Comparison of ENCODE assay signal across 29 mouse cellular contexts in the genomic region with DNA sequence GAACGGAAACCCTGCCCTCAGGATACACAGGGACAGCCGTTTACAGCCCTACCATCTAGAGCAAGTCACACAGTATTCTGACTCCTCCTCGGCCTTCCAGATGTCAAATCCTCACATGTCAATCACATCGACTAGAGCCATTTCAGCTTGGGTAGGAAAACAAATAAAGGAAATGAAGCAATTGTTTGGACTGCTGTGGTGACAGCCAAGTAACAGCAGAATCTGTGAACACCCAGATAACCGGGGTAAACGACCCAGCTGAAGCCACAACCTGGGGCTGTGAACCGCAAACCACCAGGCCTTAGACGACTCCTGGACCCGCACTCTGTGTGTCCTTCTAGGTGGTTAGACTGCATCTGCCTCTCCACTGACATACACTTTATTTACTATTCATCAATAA. TPM values are rescaled to one million over a fixed set of nuclear protein-coding genes. Genes with fewer than 3 reads are reported as not detected.
DNase-seq lines count a peak whose midpoint lies in the region; ATAC-seq and TF ChIP-seq lines count a peak whose summit lies in the region.
"Had no signal": no experiment of that assay in that cellular context is flagged by ENCODE, and none has a peak within 500 bp of the region (broad histone marks: within the 10 kb centered on the region; RNA-seq: fewer than 3 reads in every experiment).

No protein-coding gene starts in this region.

- TF ChIP-seq EP300 in liver, postnatal 0 days (IDR thresholded peaks at IDR 0.05; ENCODE audit: low read depth) = 0 out of 2 replicates have a peak, but pooled peaks have one; percentile 4

- ATAC-seq in liver, embryonic 11.5 days (replicated peaks; ENCODE audit: low FRiP score) = no peak; the same call in 1 of the 2 replicates
- ATAC-seq in liver, embryonic 16.5 days (ENCODE audit: low read depth) = peak; percentile 71
- peak; percentile 76 for ATAC-seq in liver, postnatal 0 days
- ATAC-seq: activated CD4-positive, CD25-positive, alpha-beta regulatory T cell, adult 4 months; CD4-positive, CD25-positive, alpha-beta regulatory T cell, adult 4 months; forebrain, embryonic 14.5 days; forebrain, embryonic 16.5 days; Patski had no signal

- DNase-seq in liver, adult 2 months (ENCODE audit: extremely low read depth, low read depth, low spot score) = peak; percentile 97
- no peak for DNase-seq in liver, embryonic 11.5 days (ENCODE audit: low spot score)
- DNase-seq in liver = no peak
- DNase-seq in liver, postnatal 0 days = peak; percentile 23
- no peak for DNase-seq in adrenal gland, adult 8-10 months
- DNase-seq in layer of hippocampus, adult 9-11 months = no peak
- DNase-seq: adrenal gland, postnatal 10 days; adrenal gland, postnatal 25 days; B cell, adult 2 months; cerebellum, adult 11 months; cerebellum, adult 18-20 months; cerebellum, adult 8-10 months; cerebellum, adult 9-11 months; cerebellum, postnatal 14 days; cerebellum, postnatal 36 days; embryo, embryonic 11 days had no signal

- H3K4me2 ChIP-seq in liver, embryonic 11.5 days = no peak overlapping the region
- no peak overlapping the region for H3K4me2 ChIP-seq in liver, embryonic 16.5 days (ENCODE audit: low read depth, low read length)
- no peak overlapping the region for H3K4me2 ChIP-seq in liver, postnatal 0 days (ENCODE audit: low read depth, low read length)
- H3K4me2 ChIP-seq: embryonic facial prominence, embryonic 13.5 days; embryonic facial prominence, embryonic 15.5 days; forebrain, embryonic 12.5 days had no signal

- H3K4me3 ChIP-seq in liver, adult 2 months (ENCODE audit: insufficient read depth, low read depth, low read length) = no peak overlapping the region
- no peak overlapping the region for H3K4me3 ChIP-seq in liver, embryonic 11.5 days (ENCODE audit: low read depth, low read length)
- no peak overlapping the region for H3K4me3 ChIP-seq in liver, embryonic 16.5 days (ENCODE audit: low read depth, low read length)
- no peak overlapping the region for H3K4me3 ChIP-seq in liver, postnatal 0 days (ENCODE audit: low read depth, low read length)
- H3K4me3 ChIP-seq: embryonic facial prominence, embryonic 13.5 days; embryonic facial prominence, embryonic 15.5 days; erythroblast, embryonic 14.5 days; forebrain, embryonic 10.5 days; forebrain, embryonic 12.5 days had no signal

- no peaks in the 10 kb centered on the region for H3K27me3 ChIP-seq in liver, adult 2 months (ENCODE audit: control insufficient read depth, insufficient read depth, low read length)
- no peaks in the 10 kb centered on the region for H3K27me3 ChIP-seq in liver, embryonic 11.5 days (replicated peaks; ENCODE audit: control insufficient read depth, insufficient read depth, low read length)
- H3K27me3 ChIP-seq in liver, embryonic 16.5 days (ENCODE audit: control insufficient read depth, insufficient read depth, low read depth, low read length) = no peaks in the 10 kb centered on the region
- H3K27me3 ChIP-seq in liver, postnatal 0 days (ENCODE audit: insufficient read depth, low read length) = no peaks in the 10 kb centered on the region
- H3K27me3 ChIP-seq: CH12.LX; embryonic facial prominence, embryonic 13.5 days; embryonic facial prominence, embryonic 15.5 days; Patski had no signal

- H3K9me3 ChIP-seq in liver, embryonic 11.5 days (ENCODE audit: control insufficient read depth, low read length) = no peaks in the 10 kb centered on the region
- no peaks in the 10 kb centered on the region for H3K9me3 ChIP-seq in liver, embryonic 16.5 days (replicated peaks; ENCODE audit: control insufficient read depth, low read length)
- H3K9me3 ChIP-seq in liver, postnatal 0 days (ENCODE audit: low read length) = no peaks in the 10 kb centered on the region
- H3K9me3 ChIP-seq: embryonic facial prominence, embryonic 13.5 days; embryonic facial prominence, embryonic 15.5 days; forebrain, embryonic 10.5 days; forebrain, embryonic 12.5 days; G1E had no signal

- H3K27ac ChIP-seq in liver, adult 2 months (replicated peaks; ENCODE audit: insufficient read depth, low read depth, low read length) = peak overlapping the region; percentile 68
- no peak overlapping the region for H3K27ac ChIP-seq in liver, embryonic 11.5 days (ENCODE audit: low read depth, low read length)
- no peak overlapping the region for H3K27ac ChIP-seq in liver, embryonic 16.5 days (ENCODE audit: low read length)
- H3K27ac ChIP-seq in liver, postnatal 0 days (ENCODE audit: low read depth) = no peak overlapping the region
- H3K27ac ChIP-seq: embryonic facial prominence, embryonic 13.5 days; embryonic facial prominence, embryonic 15.5 days; forebrain, embryonic 10.5 days; forebrain, embryonic 12.5 days had no signal

- TF ChIP-seq CTCF in liver, adult 2 months (IDR thresholded peaks at IDR 0.05; ENCODE audit: low read depth, low read length) = no peak
- TF ChIP-seq CTCF in liver, postnatal 0 days (IDR thresholded peaks at IDR 0.05; ENCODE audit: low read depth) = no peak

- H3K36me3 ChIP-seq in liver, adult 2 months (ENCODE audit: control insufficient read depth, insufficient read depth, low read length) = no peaks in the 10 kb centered on the region
- no peaks in the 10 kb centered on the region for H3K36me3 ChIP-seq in liver, embryonic 11.5 days (ENCODE audit: control insufficient read depth, insufficient read depth, low read length)
- no peaks in the 10 kb centered on the region for H3K36me3 ChIP-seq in liver, embryonic 16.5 days (ENCODE audit: control insufficient read depth, insufficient read depth)
- no peaks in the 10 kb centered on the region for H3K36me3 ChIP-seq in liver, postnatal 0 days (replicated peaks; ENCODE audit: insufficient read depth, low read length)
- H3K36me3 ChIP-seq: embryonic facial prominence, embryonic 13.5 days; embryonic facial prominence, embryonic 15.5 days; forebrain, embryonic 10.5 days; forebrain, embryonic 12.5 days had no signal

- TF ChIP-seq POLR2A in liver, adult 2 months (IDR thresholded peaks at IDR 0.05; ENCODE audit: extremely low read depth, insufficient read depth, low read length) = no peak

- WGBS in liver, adult 2 months = 20% methylated on average over 9 of the region's 9 CpGs
- WGBS in liver, embryonic 11.5 days = 49% methylated on average over 9 of the region's 9 CpGs
- 24% methylated on average over 9 of the region's 9 CpGs for WGBS in liver, embryonic 16.5 days (ENCODE audit: insufficient replicate concordance)
- WGBS in liver, postnatal 0 days (ENCODE audit: insufficient replicate concordance) = 35% methylated on average over 9 of the region's 9 CpGs

- H3K9ac ChIP-seq in liver, adult 2 months (ENCODE audit: low read depth, low read length) = no peak overlapping the region
- no peak overlapping the region for H3K9ac ChIP-seq in liver, embryonic 11.5 days (ENCODE audit: low read depth, low read length)
- H3K9ac ChIP-seq in liver, embryonic 16.5 days (ENCODE audit: low read depth, low read length) = no peak overlapping the region
- no peak overlapping the region for H3K9ac ChIP-seq in liver, postnatal 0 days (replicated peaks)
- H3K9ac ChIP-seq: embryonic facial prominence, embryonic 13.5 days; embryonic facial prominence, embryonic 15.5 days had no signal

- no peaks in the 10 kb centered on the region; the same call in 1 of the 2 replicates for H3K79me2 ChIP-seq in liver, adult 2 months (ENCODE audit: control insufficient read depth, insufficient read depth, low read length)

- peaks cover 11% of the 10 kb centered on the region; the same call in 1 of the 2 replicates for H3K4me1 ChIP-seq in liver, adult 2 months (ENCODE audit: control insufficient read depth, insufficient read depth, low read length)
- no peaks in the 10 kb centered on the region for H3K4me1 ChIP-seq in liver, embryonic 11.5 days (replicated peaks; ENCODE audit: control insufficient read depth, insufficient read depth, low read length)
- H3K4me1 ChIP-seq in liver, embryonic 16.5 days (ENCODE audit: control insufficient read depth, low read depth, low read length) = no peaks in the 10 kb centered on the region
- H3K4me1 ChIP-seq in liver, postnatal 0 days (ENCODE audit: insufficient read depth) = peaks cover 5% of the 10 kb centered on the region; the same call in 1 of the 2 replicates
- H3K4me1 ChIP-seq: embryonic facial prominence, embryonic 13.5 days; embryonic facial prominence, embryonic 15.5 days; forebrain, embryonic 12.5 days had no signal

RNA-seq across cellular contexts. Expression of gene Cryl1, which starts 23.1 kb away (rescaled TPM):
- total RNA-seq in liver, adult 2 months (2014; rRNA removed) = 33.0 and 46.4 TPM in 2 replicates
- 27.0 and 34.9 TPM in 2 replicates for polyA plus RNA-seq in liver, adult 2 months (2012; rRNA removed)
- 11.0 and 11.8 TPM in 2 replicates for polyA plus RNA-seq in liver, embryonic 11.5 days (2014; fragmentation: Nextera tagmentation; extraction: Ambion mirVana)
- 6.3 and 7.6 TPM in 2 replicates for polyA plus RNA-seq in liver, embryonic 16.5 days (2015; fragmentation: Nextera tagmentation; extraction: Ambion mirVana)
- 6.7 and 7.3 TPM in 2 replicates for polyA plus RNA-seq in liver, postnatal 0 days (2015; fragmentation: Nextera tagmentation; extraction: Ambion mirVana)
- total RNA-seq in adrenal gland, adult 8-10 months (2022) = 10 to 100 TPM; 11.2 to 16.0 (median 12.6) TPM

RNA-seq across cellular contexts. Expression of gene Ift88, which starts 48.7 kb away (rescaled TPM):
- total RNA-seq in liver, adult 2 months (2014; rRNA removed) = 4.8 and 6.0 TPM in 2 replicates
- 2.1 and 2.5 TPM in 2 replicates for polyA plus RNA-seq in liver, adult 2 months (2012; rRNA removed)
- 5.4 and 6.0 TPM in 2 replicates for polyA plus RNA-seq in liver, embryonic 11.5 days (2014; fragmentation: Nextera tagmentation; extraction: Ambion mirVana)
- polyA plus RNA-seq in liver, embryonic 16.5 days (2015; fragmentation: Nextera tagmentation; extraction: Ambion mirVana) = 1.2 and 1.4 TPM in 2 replicates
- 1.2 and 2.4 TPM in 2 replicates for polyA plus RNA-seq in liver, postnatal 0 days (2015; fragmentation: Nextera tagmentation; extraction: Ambion mirVana)
- 10 to 100 TPM in 3 of 4 experiments, 1 to 10 TPM in 1; 9.2 to 16.4 (median 14.8) TPM for total RNA-seq in adrenal gland, adult 8-10 months (2022)
- polyA plus RNA-seq: erythroblast, embryonic 14.5 days had no signal

Comparison
In these comparisons a context has a peak if more than half of its experiments do, and no peak if none do; other contexts are left out.
1. DNase-seq: peak in liver, adult 2 months (single experiment) and liver, postnatal 0 days (single experiment); none in liver, embryonic 11.5 days (single experiment), liver (single experiment), adrenal gland, adult 8-10 months (single experiment) and layer of hippocampus, adult 9-11 months (single experiment).